Mouse (Mus musculus): ENCODE measurements around the gene Cdc37l1.

DNA sequence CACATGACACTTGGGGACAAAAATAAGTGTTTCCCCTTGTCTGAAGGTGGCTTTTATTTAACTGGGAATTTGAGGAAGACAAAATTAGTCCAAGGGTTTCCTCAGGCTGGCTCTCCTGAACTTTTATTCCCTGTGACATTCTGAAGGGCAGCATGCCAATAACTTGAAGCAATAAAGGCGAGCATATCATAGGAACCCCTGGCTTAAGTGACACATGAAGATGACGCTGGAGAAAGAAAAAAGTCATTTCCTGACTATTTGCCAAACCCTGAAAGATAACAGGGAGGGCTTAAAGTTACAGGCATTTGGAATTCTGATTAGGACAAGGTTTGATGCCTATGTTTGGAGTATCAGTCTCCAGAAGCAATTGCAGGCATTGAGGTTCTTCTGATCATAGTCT lies 42.8 kb upstream of the Cdc37l1 start:
- TF ChIP-seq CTCF (IDR thresholded peaks at IDR 0.05; ENCODE audit: borderline replicate concordance, control insufficient read depth, extremely low read depth, insufficient read depth, low read length, poor library complexity) (no peak), POLR2A (IDR thresholded peaks at IDR 0.05; ENCODE audit: control insufficient read depth, extremely low read depth, insufficient read depth, low read length, poor library complexity) (no peak)

All from thymus, adult 2 months (tissue).